Mouse (Mus musculus) stomach, embryonic 15.5 days (tissue): Measurements from ENCODE around the gene Zfhx3. TPM values are rescaled to one million over a fixed set of nuclear protein-coding genes. Genes with fewer than 3 reads are reported as not detected.

Experiments
- ATAC-seq: fragments of 200-750 bp; cut with Nextera tagmentation; 2 replicates; pipeline ENCODE4 v1.8.0; 2017; ENCODE audit warnings: low read depth, moderate number of reproducible peaks, moderate TSS enrichment; ENCODE audit not compliant: insufficient read depth, low FRiP score
- H3K27ac ChIP-seq: fragments of 300-500 bp; sonication (generic); 2 replicates; pipeline ENCODE4 v1.5.1; 2015; ENCODE audit warnings: mild to moderate bottlenecking, inconsistent platforms
- H3K27me3 ChIP-seq: fragments of 300-500 bp; sonication (generic); replicated peaks from 2 replicates; pipeline ENCODE4 v1.6.1; 2015; ENCODE audit warnings: inconsistent platforms
- H3K36me3 ChIP-seq: fragments of 300-500 bp; sonication (generic); 2 replicates; pipeline ENCODE4 v1.6.1; 2015; ENCODE audit warnings: inconsistent platforms
- H3K4me1 ChIP-seq: fragments of 300-500 bp; sonication (generic); 2 replicates; pipeline ENCODE4 v1.6.1; 2015; ENCODE audit warnings: inconsistent platforms
- H3K4me2 ChIP-seq: fragments of 300-500 bp; sonication (generic); 2 replicates; pipeline ENCODE4 v1.6.1; 2015; ENCODE audit warnings: mild to moderate bottlenecking, inconsistent platforms
- H3K4me3 ChIP-seq: fragments of 300-500 bp; sonication (generic); replicated peaks from 2 replicates; pipeline ENCODE4 v1.5.1; 2015; ENCODE audit warnings: inconsistent platforms
- H3K9ac ChIP-seq: fragments of 300-500 bp; sonication (generic); 2 replicates; pipeline ENCODE4 v1.6.1; 2015; ENCODE audit warnings: inconsistent platforms
- H3K9me3 ChIP-seq: fragments of 300-500 bp; sonication (generic); 2 replicates; pipeline ENCODE4 v1.6.1; 2016; ENCODE audit warnings: inconsistent platforms
- WGBS: fragments of 180-500 bp; shearing (Covaris S2); methylation state at CpG from one replicate; pipeline ENCODE4 v1.1.7; 2015; 5-methylcytosine and 5-hydroxymethylcytosine counted together
- polyA plus RNA-seq: library from polyadenylated mRNA; unstranded; fragments of >200 nt; fragmentation: Nextera tagmentation; extraction: Ambion mirVana; gene quantifications from 2 replicates; pipeline ENCODE4 v1.2.1, GENCODE M21; 2015

The Zfhx3 gene
- polyA plus RNA-seq, 1 experiment from 2014 or later, result 12.9 TPM

GRCm38 (mm10) chr8:108061972-108062371 lies 119.5 kb downstream of the Zfhx3 start:
- no peak overlapping the region for H3K27ac ChIP-seq
- no peak overlapping the region for H3K9ac ChIP-seq
- no peaks in the 10 kb centered on the region for H3K4me1 ChIP-seq
- no peaks in the 10 kb centered on the region for H3K9me3 ChIP-seq
- no peaks in the 10 kb centered on the region for H3K36me3 ChIP-seq
- no peaks in the 10 kb centered on the region for H3K27me3 ChIP-seq
- no peak overlapping the region for H3K4me3 ChIP-seq
- 44% methylated on average over 12 of the region's 12 CpGs for WGBS
- no peak overlapping the region for H3K4me2 ChIP-seq
- ATAC-seq, result no peak

- Histone ChIP-seq H3K36me3 (no peaks in the 10 kb centered on the region), H3K27ac (no peak overlapping the region), H3K9ac (no peak overlapping the region), H3K4me2 (no peak overlapping the region), H3K9me3 (no peaks in the 10 kb centered on the region), H3K27me3 (no peaks in the 10 kb centered on the region), H3K4me1 (no peaks in the 10 kb centered on the region), H3K4me3 (no peak overlapping the region)
- 76% methylated on average over 6 of the region's 6 CpGs for WGBS
- ATAC-seq, result no peak
Measured at GRCm38 (mm10) chr8:108067111-108067510, 124.7 kb downstream of the Zfhx3 start.

- WGBS, result 37% methylated on average over 8 of the region's 8 CpGs
- H3K9me3 ChIP-seq, result no peaks in the 10 kb centered on the region
- no peaks in the 10 kb centered on the region for H3K27me3 ChIP-seq
- no peak for ATAC-seq
- no peaks in the 10 kb centered on the region for H3K4me1 ChIP-seq
- H3K27ac ChIP-seq, result no peak overlapping the region
- no peak overlapping the region for H3K4me2 ChIP-seq
- H3K4me3 ChIP-seq, result no peak overlapping the region
- no peaks in the 10 kb centered on the region for H3K36me3 ChIP-seq
- no peak overlapping the region for H3K9ac ChIP-seq
Measured at GRCm38 (mm10) chr8:108068195-108068594, 125.8 kb downstream of the Zfhx3 start.

DNA sequence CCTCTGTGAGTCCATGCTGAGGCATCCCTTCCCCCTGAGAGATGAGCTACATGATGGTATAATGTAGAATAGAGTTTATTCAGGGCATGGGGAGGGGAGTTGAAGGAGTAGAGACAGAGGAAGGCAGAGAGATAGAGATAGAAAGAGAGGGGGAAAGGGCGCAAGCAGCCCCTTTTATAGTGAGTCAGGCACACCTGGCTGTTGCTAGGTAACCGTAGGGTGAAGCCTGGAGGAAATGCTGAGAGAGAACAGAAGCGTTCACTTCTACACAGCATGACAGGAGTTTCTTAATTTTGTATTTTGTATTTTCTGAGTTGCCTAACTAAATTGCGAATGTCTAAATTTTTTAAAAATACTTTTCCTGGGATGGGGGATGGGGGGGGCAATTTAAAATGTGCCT lies 128.0 kb downstream of the Zfhx3 start:
- Histone ChIP-seq H3K4me2 (no peak overlapping the region), H3K9me3 (no peaks in the 10 kb centered on the region), H3K9ac (no peak overlapping the region), H3K36me3 (no peaks in the 10 kb centered on the region), H3K27ac (no peak overlapping the region), H3K27me3 (no peaks in the 10 kb centered on the region), H3K4me3 (no peak overlapping the region), H3K4me1 (no peaks in the 10 kb centered on the region)
- no peak for ATAC-seq
- 64% methylated on average over 4 of the region's 4 CpGs for WGBS

DNA sequence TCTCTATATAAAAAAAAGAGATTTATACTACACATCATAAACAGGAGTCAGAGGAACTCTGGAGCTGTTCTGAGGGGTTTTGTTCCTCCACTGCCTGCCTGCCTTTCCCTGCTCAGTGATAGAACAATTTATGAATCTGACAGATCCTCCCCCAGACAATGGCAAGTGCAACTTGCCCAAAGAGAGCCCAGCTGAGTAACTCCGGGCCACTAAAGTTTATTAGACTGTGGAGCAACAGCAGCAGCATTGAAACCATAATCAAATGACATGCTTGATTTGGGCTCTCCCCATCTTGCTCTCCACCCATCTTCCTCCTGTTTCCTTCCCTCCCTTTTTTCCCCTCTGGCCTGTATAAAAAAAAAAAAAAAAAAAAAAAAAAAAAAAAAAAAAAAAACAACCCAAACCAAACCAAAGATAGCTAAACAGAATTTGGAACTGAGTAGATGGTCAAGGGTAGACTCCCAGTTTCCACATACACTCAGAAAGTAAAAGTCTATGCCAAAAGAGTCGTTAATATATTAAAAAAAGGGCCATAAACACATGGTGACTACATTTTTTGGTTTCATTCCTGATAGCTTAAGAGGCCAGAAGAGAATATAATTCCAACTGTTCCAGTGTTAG lies 129.8 kb downstream of the Zfhx3 start:
- Histone ChIP-seq H3K27me3 (no peaks in the 10 kb centered on the region), H3K27ac (no peak overlapping the region)
- 70% methylated on average over 2 of the region's 2 CpGs for WGBS

GRCm38 (mm10) chr8:108072853-108073252 lies 130.4 kb downstream of the Zfhx3 start:
- H3K9ac ChIP-seq, result no peak overlapping the region
- no peaks in the 10 kb centered on the region for H3K9me3 ChIP-seq
- H3K4me1 ChIP-seq, result no peaks in the 10 kb centered on the region
- no peak overlapping the region for H3K4me3 ChIP-seq
- H3K4me2 ChIP-seq, result no peak overlapping the region
- H3K27me3 ChIP-seq, result no peaks in the 10 kb centered on the region
- 89% methylated on average over 5 of the region's 5 CpGs for WGBS
- no peaks in the 10 kb centered on the region for H3K36me3 ChIP-seq
- H3K27ac ChIP-seq, result no peak overlapping the region
- ATAC-seq, result no peak

More for the DNA sequence above, 129.8 kb downstream of the Zfhx3 start:
- Histone ChIP-seq H3K9ac (no peak overlapping the region), H3K9me3 (no peaks in the 10 kb centered on the region), H3K4me1 (no peaks in the 10 kb centered on the region), H3K4me2 (no peak overlapping the region), H3K36me3 (no peaks in the 10 kb centered on the region), H3K4me3 (no peak overlapping the region)
- no peak for ATAC-seq

DNA sequence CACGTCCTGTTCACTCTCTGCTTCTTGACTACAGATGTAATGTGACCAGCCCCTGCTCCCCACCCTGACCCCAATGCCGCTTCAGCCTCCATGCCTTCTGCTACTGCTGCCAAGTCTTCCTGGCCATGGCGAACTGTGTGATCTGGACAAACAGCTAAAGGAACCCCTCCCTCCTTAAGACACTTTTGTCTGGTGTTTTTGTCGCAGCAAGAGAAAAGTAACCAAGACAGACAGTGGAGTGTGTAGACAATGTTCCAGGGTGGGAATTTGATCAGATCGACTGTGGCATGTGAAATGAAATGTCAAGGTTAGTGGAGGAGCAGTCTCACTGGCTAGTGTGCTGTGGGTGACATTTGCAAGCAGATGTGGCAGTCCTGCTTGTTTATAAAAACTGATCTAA lies 132.7 kb downstream of the Zfhx3 start:
- Histone ChIP-seq H3K36me3 (no peaks in the 10 kb centered on the region), H3K27ac (no peak overlapping the region), H3K9me3 (no peaks in the 10 kb centered on the region), H3K4me3 (no peak overlapping the region), H3K4me2 (no peak overlapping the region), H3K27me3 (no peaks in the 10 kb centered on the region), H3K9ac (no peak overlapping the region), H3K4me1 (no peaks in the 10 kb centered on the region)
- 67% methylated on average over 5 of the region's 5 CpGs for WGBS
- no peak for ATAC-seq

- WGBS, result 88% methylated on average over 4 of the region's 4 CpGs
- Histone ChIP-seq H3K36me3 (no peaks in the 10 kb centered on the region), H3K9ac (no peak overlapping the region), H3K4me3 (no peak overlapping the region), H3K9me3 (no peaks in the 10 kb centered on the region), H3K4me1 (no peaks in the 10 kb centered on the region), H3K4me2 (no peak overlapping the region), H3K27ac (no peak overlapping the region), H3K27me3 (no peaks in the 10 kb centered on the region)
- no peak for ATAC-seq
Measured at GRCm38 (mm10) chr8:108078726-108079125, 136.3 kb downstream of the Zfhx3 start.

DNA sequence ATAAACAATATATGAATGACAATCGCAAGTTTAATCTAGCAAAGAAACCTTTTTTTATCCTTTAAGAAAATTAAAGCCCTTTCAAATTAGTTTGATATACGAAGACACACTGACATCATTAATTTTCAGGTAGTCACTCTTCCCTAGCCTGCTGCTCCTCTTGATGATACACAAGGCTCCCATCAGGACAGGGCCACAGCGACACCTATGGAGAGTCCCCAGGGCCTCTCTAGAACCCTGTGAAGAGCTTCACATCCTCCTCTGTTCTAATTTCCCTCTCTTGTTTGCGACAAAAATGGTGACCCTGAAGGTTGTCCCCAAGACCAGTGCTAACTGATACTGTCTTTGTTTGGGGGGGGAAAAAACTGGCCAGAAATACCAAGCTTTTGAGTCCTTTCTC lies 144.5 kb downstream of the Zfhx3 start:
- Histone ChIP-seq H3K4me1 (no peaks in the 10 kb centered on the region), H3K4me2 (no peak overlapping the region), H3K4me3 (no peak overlapping the region), H3K9me3 (no peaks in the 10 kb centered on the region), H3K27me3 (no peaks in the 10 kb centered on the region), H3K9ac (no peak overlapping the region), H3K27ac (no peak overlapping the region), H3K36me3 (no peaks in the 10 kb centered on the region)
- ATAC-seq, result no peak
- WGBS, result 76% methylated on average over 4 of the region's 4 CpGs

GRCm38 (mm10) chr8:108089632-108090031 lies 147.2 kb downstream of the Zfhx3 start:
- no peaks in the 10 kb centered on the region for H3K27me3 ChIP-seq
- WGBS, result 76% methylated on average over 5 of the region's 5 CpGs
- H3K4me3 ChIP-seq, result no peak overlapping the region
- no peak for ATAC-seq
- H3K4me2 ChIP-seq, result no peak overlapping the region
- H3K36me3 ChIP-seq, result no peaks in the 10 kb centered on the region
- H3K27ac ChIP-seq, result no peak overlapping the region
- no peak overlapping the region for H3K9ac ChIP-seq
- H3K9me3 ChIP-seq, result no peaks in the 10 kb centered on the region
- H3K4me1 ChIP-seq, result no peaks in the 10 kb centered on the region

- 83% methylated on average over 13 of the region's 13 CpGs for WGBS
- Histone ChIP-seq H3K4me2 (no peak overlapping the region), H3K36me3 (no peaks in the 10 kb centered on the region), H3K27ac (no peak overlapping the region), H3K9ac (no peak overlapping the region), H3K4me1 (no peaks in the 10 kb centered on the region), H3K9me3 (no peaks in the 10 kb centered on the region), H3K4me3 (no peak overlapping the region), H3K27me3 (no peaks in the 10 kb centered on the region)
- ATAC-seq, result no peak
Measured at GRCm38 (mm10) chr8:108098598-108098997, 156.2 kb downstream of the Zfhx3 start.

- no peaks in the 10 kb centered on the region for H3K27me3 ChIP-seq
- no peak overlapping the region for H3K4me3 ChIP-seq
- WGBS, result 69% methylated on average over 8 of the region's 8 CpGs
- H3K27ac ChIP-seq, result no peak overlapping the region
- H3K4me1 ChIP-seq, result 0 out of 2 replicates have a peak, but pooled peaks cover 6% of the 10 kb centered on the region
- H3K9ac ChIP-seq, result no peak overlapping the region
- H3K9me3 ChIP-seq, result no peaks in the 10 kb centered on the region
- ATAC-seq, result no peak
- H3K4me2 ChIP-seq, result no peak overlapping the region
- no peaks in the 10 kb centered on the region for H3K36me3 ChIP-seq
Measured at GRCm38 (mm10) chr8:108101131-108101530, 158.7 kb downstream of the Zfhx3 start.
